Mouse (Mus musculus) heart, adult 11 months (tissue): ENCODE measurements around the gene Fosl2.

Source experiments
- DNase-seq: peaks from one replicate; pipeline ENCODE4 v3.0.0; 2022

The Fosl2 gene

GRCm38 (mm10) chr5:32182885-32183629, 47.5 kb downstream of the Fosl2 start:
- no peak for DNase-seq

GRCm38 (mm10) chr5:32187717-32188116, 52.1 kb downstream of the Fosl2 start:
- peak; percentile 79 for DNase-seq

GRCm38 (mm10) chr5:32191259-32191658, 55.7 kb downstream of the Fosl2 start:
- no peak for DNase-seq

GRCm38 (mm10) chr5:32192016-32192845, 56.6 kb downstream of the Fosl2 start:
- DNase-seq = peak; percentile 95

GRCm38 (mm10) chr5:32194236-32194635, 58.6 kb downstream of the Fosl2 start:
- peak; percentile 64 for DNase-seq

GRCm38 (mm10) chr5:32195857-32196609, 60.4 kb downstream of the Fosl2 start:
- DNase-seq = peak; percentile 93

GRCm38 (mm10) chr5:32197698-32198097, 62.1 kb downstream of the Fosl2 start:
- peak; percentile 99 for DNase-seq

GRCm38 (mm10) chr5:32199136-32199535, 63.5 kb downstream of the Fosl2 start:
- peak; percentile 85 for DNase-seq

GRCm38 (mm10) chr5:32199594-32199993, 64.0 kb downstream of the Fosl2 start:
- peak; percentile 76 for DNase-seq

GRCm38 (mm10) chr5:32204653-32205052, 69.1 kb downstream of the Fosl2 start:
- peak; percentile 72 for DNase-seq

GRCm38 (mm10) chr5:32206726-32207125, 71.1 kb downstream of the Fosl2 start:
- peak; percentile 66 for DNase-seq
